Mouse (Mus musculus) c-Kit-positive CD71-negative TER-119-negative erythroid progenitor cells, embryonic 14.5 days (primary cell): ENCODE data around the gene Odf2.
A peak's percentile ranks its signal among the peaks of the same experiment; 100 is the strongest.

ENCODE experiments used
- DNase-seq: peaks from one replicate; pipeline ENCODE4 v3.0.0-alpha.2; 2013; ENCODE audit warnings: low read depth

Gene Odf2

GRCm38 (mm10) chr2:29889066-29889944 is at the start of gene Odf2:
TSS of gene Odf2 (plus strand) at chr2:29889221.
- peak; percentile 99 for DNase-seq

- no peak for DNase-seq
These were observed 49.6 kb upstream of the Odf2 start for GRCm38 (mm10) chr2:29839460-29839859.

GRCm38 (mm10) chr2:29843231-29844105 is 45.6 kb upstream of the Odf2 start:
- no peak for DNase-seq

GRCm38 (mm10) chr2:29844115-29844514 is 44.9 kb upstream of the Odf2 start:
- DNase-seq: no peak

DNA sequence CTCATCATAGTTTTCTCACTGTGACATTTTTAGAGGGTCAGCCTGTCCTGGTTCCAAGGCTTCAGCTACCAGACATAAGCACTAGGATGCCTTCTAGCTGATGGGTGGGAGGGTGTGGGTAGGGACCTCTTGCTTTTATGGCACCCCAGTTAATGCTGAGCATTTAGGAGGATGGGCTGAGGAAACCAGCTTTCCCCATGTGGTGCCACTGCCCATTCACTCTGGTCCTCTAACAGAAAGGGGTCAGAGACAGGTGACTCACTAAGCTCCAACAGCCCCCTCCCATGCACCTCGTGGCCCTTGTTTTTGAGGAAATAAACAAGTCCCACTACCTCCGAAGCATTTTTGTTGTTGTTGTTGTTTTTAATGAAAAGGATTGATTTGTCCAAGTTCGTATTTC is 44.4 kb upstream of the Odf2 start:
- DNase-seq: no peak

GRCm38 (mm10) chr2:29845636-29846035 is 43.4 kb upstream of the Odf2 start:
- DNase-seq: no peak

GRCm38 (mm10) chr2:29846061-29846853 is 42.8 kb upstream of the Odf2 start:
- no peak for DNase-seq

GRCm38 (mm10) chr2:29846911-29847310 is 42.1 kb upstream of the Odf2 start:
- no peak for DNase-seq

GRCm38 (mm10) chr2:29849041-29849440 is 40.0 kb upstream of the Odf2 start:
- DNase-seq: no peak

DNA sequence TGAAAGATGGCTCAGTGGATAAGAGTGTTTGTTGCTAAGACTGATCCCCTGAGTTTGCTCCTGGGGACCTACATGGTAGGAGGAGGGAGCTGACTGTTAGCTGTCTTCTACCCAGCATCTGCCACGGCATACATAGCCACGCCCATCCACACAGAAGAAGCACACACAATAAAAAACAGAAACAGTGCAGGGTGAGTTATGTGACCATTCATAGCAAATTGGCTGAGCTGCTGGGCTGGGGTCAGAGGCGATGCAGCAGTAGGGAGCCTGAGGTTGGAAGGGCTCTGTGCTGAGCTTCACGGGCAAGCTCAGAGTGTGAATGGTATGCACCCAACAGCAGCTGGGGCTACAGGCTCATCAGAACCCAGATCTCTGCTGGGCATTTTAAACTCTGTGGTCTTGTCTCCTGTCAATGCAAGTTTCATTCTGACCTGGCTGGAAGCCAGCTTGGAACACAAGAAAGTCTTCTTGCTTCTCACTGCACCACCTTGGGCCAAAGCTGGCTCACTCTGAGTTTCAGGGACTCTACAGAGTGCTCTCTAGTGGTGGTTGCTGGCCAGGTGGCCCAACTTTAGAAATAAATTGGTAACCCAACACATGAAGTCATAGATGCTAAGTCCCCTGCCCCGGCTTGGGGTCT is 39.1 kb upstream of the Odf2 start:
- DNase-seq: no peak

GRCm38 (mm10) chr2:29852957-29853485 is 36.0 kb upstream of the Odf2 start:
- no peak for DNase-seq

- no peak for DNase-seq
These were observed 35.3 kb upstream of the Odf2 start for GRCm38 (mm10) chr2:29853736-29854135.

- no peak for DNase-seq
These were observed 33.3 kb upstream of the Odf2 start for GRCm38 (mm10) chr2:29855585-29856210.

GRCm38 (mm10) chr2:29856451-29857260 is 32.4 kb upstream of the Odf2 start:
- DNase-seq: no peak

DNA sequence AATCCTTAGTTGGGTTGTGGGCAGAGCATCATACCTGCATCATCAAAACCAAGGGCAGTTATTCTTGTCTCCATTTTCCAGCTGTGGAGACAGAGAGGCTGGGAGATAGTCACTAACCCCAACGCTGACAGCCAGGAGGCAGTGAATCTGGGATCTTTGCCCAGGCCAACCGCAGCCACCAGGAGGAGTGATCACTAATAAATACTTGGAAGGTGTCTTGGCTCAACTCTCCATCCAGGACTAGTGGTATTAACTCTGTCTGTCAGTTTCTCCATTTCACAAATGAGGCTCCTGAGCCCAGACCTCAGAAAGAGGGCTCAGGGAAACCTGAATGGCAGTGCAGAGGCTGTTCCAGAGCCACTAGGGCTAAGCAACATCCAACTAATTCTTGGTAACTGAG is 31.7 kb upstream of the Odf2 start:
- DNase-seq: no peak

GRCm38 (mm10) chr2:29857967-29858366 is 31.1 kb upstream of the Odf2 start:
- DNase-seq: no peak

- DNase-seq: peak; percentile 62
These were observed 30.1 kb upstream of the Odf2 start for GRCm38 (mm10) chr2:29858748-29859473.

GRCm38 (mm10) chr2:29865125-29865524 is 23.9 kb upstream of the Odf2 start:
- no peak for DNase-seq

DNA sequence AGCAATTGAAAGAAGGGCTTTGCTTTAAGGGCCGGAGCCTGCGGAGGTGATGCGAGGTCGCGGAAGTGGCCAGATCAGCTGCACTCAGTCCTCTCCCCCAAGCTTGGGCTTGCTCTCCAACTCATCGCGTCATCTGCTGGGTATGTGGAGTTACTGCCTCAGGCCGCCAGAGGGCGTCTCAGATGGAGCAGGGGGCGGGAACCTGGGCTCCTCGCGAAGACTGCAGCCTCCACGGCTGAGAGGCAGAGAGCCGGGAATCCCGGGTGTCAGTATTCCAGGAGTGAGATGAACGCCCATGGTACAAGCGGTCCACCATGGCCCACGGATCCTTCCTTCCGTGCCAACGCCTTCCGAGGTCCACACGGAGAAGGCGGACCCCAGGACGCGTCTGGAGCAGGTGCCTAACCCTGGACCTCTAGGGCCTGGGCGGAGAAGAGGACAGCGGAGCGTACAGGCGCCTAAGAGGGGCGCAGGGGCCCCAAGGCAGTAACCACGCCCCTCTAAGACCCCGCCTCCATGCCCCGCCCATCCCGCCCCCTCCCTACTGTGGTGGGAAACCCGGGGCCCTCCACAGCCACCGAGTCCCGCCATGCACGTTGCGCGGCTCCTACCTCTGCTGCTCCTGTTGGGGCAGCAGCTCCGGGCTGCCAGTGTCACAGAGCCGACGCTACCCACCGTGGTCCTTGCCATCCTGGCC is 19.9 kb upstream of the Odf2 start, which contains the start of gene Cercam:
TSS of gene Cercam (plus strand) at position 216 of the 697 bp plus-strand sequence.
- DNase-seq: peak; percentile 93
